Comparison of ENCODE assay signal across 20 mouse cellular contexts in genomic region chr5:22491088-22491487, GRCm38 (mm10). TPM values are rescaled to one million over a fixed set of nuclear protein-coding genes. Genes with fewer than 3 reads are reported as not detected.
DNase-seq lines count a peak whose midpoint lies in the region; ATAC-seq and TF ChIP-seq lines count a peak whose summit lies in the region.
"Had no signal": no experiment of that assay in that cellular context is flagged by ENCODE, and none has a peak within 500 bp of the region (broad histone marks: within the 10 kb centered on the region; RNA-seq: fewer than 3 reads in every experiment).

No protein-coding gene starts in this region.

- H3K9ac ChIP-seq in midbrain, postnatal 0 days (replicated peaks; ENCODE audit: low read length, poor library complexity, severe bottlenecking): no peak overlapping the region
- H3K9ac ChIP-seq in midbrain, embryonic 13.5 days (replicated peaks): no peak overlapping the region
- H3K9ac ChIP-seq in hindbrain, embryonic 12.5 days: no peak overlapping the region
- H3K9ac ChIP-seq in liver, embryonic 12.5 days: no peak overlapping the region
- H3K9ac ChIP-seq: embryonic facial prominence, embryonic 15.5 days; hindbrain, embryonic 14.5 days had no signal

- no peaks in the 10 kb centered on the region for H3K36me3 ChIP-seq in midbrain, postnatal 0 days (ENCODE audit: insufficient read depth, low read length)
- H3K36me3 ChIP-seq in midbrain, embryonic 13.5 days: peaks cover 11% of the 10 kb centered on the region; the same call in 1 of the 2 replicates
- H3K36me3 ChIP-seq in hindbrain, embryonic 12.5 days: 0 out of 2 replicates have a peak, but pooled peaks cover 5% of the 10 kb centered on the region
- peaks cover 46% of the 10 kb centered on the region for H3K36me3 ChIP-seq in liver, embryonic 12.5 days
- H3K36me3 ChIP-seq: embryonic facial prominence, embryonic 15.5 days had no signal

- H3K9me3 ChIP-seq in midbrain, postnatal 0 days (ENCODE audit: low read length): no peaks in the 10 kb centered on the region
- no peaks in the 10 kb centered on the region for H3K9me3 ChIP-seq in midbrain, embryonic 13.5 days
- H3K9me3 ChIP-seq in hindbrain, embryonic 12.5 days (replicated peaks): no peaks in the 10 kb centered on the region
- no peaks in the 10 kb centered on the region for H3K9me3 ChIP-seq in liver, embryonic 12.5 days (replicated peaks)
- H3K9me3 ChIP-seq: embryonic facial prominence, embryonic 15.5 days; forebrain, embryonic 10.5 days; heart, embryonic 10.5 days had no signal

- TF ChIP-seq CTCF in midbrain, postnatal 0 days (IDR thresholded peaks at IDR 0.05): no peak

- no peak overlapping the region for H3K27ac ChIP-seq in midbrain, postnatal 0 days (ENCODE audit: low read depth, low read length)
- H3K27ac ChIP-seq in midbrain, embryonic 13.5 days: no peak overlapping the region
- H3K27ac ChIP-seq in hindbrain, embryonic 12.5 days: no peak overlapping the region
- no peak overlapping the region for H3K27ac ChIP-seq in liver, embryonic 12.5 days
- H3K27ac ChIP-seq: embryonic facial prominence, embryonic 15.5 days; forebrain, embryonic 10.5 days; heart, embryonic 10.5 days; hindbrain, embryonic 14.5 days had no signal

- no peak overlapping the region for H3K4me3 ChIP-seq in midbrain, postnatal 0 days (ENCODE audit: low read depth, low read length)
- no peak overlapping the region for H3K4me3 ChIP-seq in midbrain, embryonic 13.5 days (replicated peaks)
- H3K4me3 ChIP-seq in hindbrain, embryonic 12.5 days: no peak overlapping the region
- H3K4me3 ChIP-seq in liver, embryonic 12.5 days: no peak overlapping the region
- H3K4me3 ChIP-seq: embryonic facial prominence, embryonic 15.5 days; erythroblast, embryonic 14.5 days; forebrain, embryonic 10.5 days; heart, embryonic 10.5 days had no signal

- no peak for ATAC-seq in midbrain, postnatal 0 days (ENCODE audit: low FRiP score)
- ATAC-seq in midbrain, embryonic 13.5 days: no peak
- ATAC-seq in hindbrain, embryonic 12.5 days (ENCODE audit: low FRiP score): no peak
- no peak for ATAC-seq in liver, embryonic 12.5 days
- ATAC-seq: forebrain, embryonic 14.5 days; intestine, embryonic 16.5 days had no signal

- H3K4me1 ChIP-seq in midbrain, postnatal 0 days (ENCODE audit: insufficient read depth, low read length): no peaks in the 10 kb centered on the region
- no peaks in the 10 kb centered on the region for H3K4me1 ChIP-seq in midbrain, embryonic 13.5 days (replicated peaks)
- no peaks in the 10 kb centered on the region for H3K4me1 ChIP-seq in hindbrain, embryonic 12.5 days
- peaks cover 10% of the 10 kb centered on the region for H3K4me1 ChIP-seq in liver, embryonic 12.5 days
- H3K4me1 ChIP-seq: embryonic facial prominence, embryonic 15.5 days; forebrain, embryonic 10.5 days; heart, embryonic 10.5 days had no signal

- H3K4me2 ChIP-seq in midbrain, postnatal 0 days (ENCODE audit: low read depth, low read length, poor library complexity, severe bottlenecking): no peak overlapping the region
- H3K4me2 ChIP-seq in midbrain, embryonic 13.5 days (replicated peaks): no peak overlapping the region
- H3K4me2 ChIP-seq in hindbrain, embryonic 12.5 days (replicated peaks): no peak overlapping the region
- no peak overlapping the region for H3K4me2 ChIP-seq in liver, embryonic 12.5 days
- H3K4me2 ChIP-seq: embryonic facial prominence, embryonic 15.5 days; hindbrain, embryonic 14.5 days had no signal

- DNase-seq in midbrain, postnatal 0 days (ENCODE audit: low spot score): peak; percentile 56
- DNase-seq in cerebellum, adult 11-12 months: peak; percentile 57
- DNase-seq in cerebellum, adult 9-10 months: peak; percentile 85
- DNase-seq: adrenal gland, postnatal 10 days; embryo, embryonic 11 days; gastrocnemius, postnatal 10 days; heart, adult 18-20 months; heart, postnatal 10 days; heart, postnatal 4 days; kidney, adult 2 months had no signal

- no peaks in the 10 kb centered on the region for H3K27me3 ChIP-seq in midbrain, postnatal 0 days (ENCODE audit: insufficient read depth, low read length)
- H3K27me3 ChIP-seq in midbrain, embryonic 13.5 days: no peaks in the 10 kb centered on the region
- no peaks in the 10 kb centered on the region for H3K27me3 ChIP-seq in hindbrain, embryonic 12.5 days
- no peaks in the 10 kb centered on the region for H3K27me3 ChIP-seq in liver, embryonic 12.5 days (replicated peaks)
- H3K27me3 ChIP-seq: embryonic facial prominence, embryonic 15.5 days had no signal

RNA-seq across cellular contexts. Expression of gene Orc5, which starts 59.1 kb away (rescaled TPM):
- total RNA-seq in midbrain, postnatal 0 days (2014; rRNA removed): 27.7 and 28.9 TPM in 2 replicates
- polyA plus RNA-seq in midbrain, postnatal 0 days (2015; fragmentation: Nextera tagmentation; extraction: Ambion mirVana): 28.5 and 31.5 TPM in 2 replicates
- polyA plus RNA-seq in midbrain, embryonic 13.5 days (2015; fragmentation: Nextera tagmentation; extraction: Ambion mirVana): 36.9 and 37.3 TPM in 2 replicates
- 37.5 and 38.1 TPM in 2 replicates for polyA plus RNA-seq in hindbrain, embryonic 12.5 days (2016; fragmentation: Nextera tagmentation; extraction: Ambion mirVana)
- 66.5 and 72.8 TPM in 2 replicates for polyA plus RNA-seq in liver, embryonic 12.5 days (2016; fragmentation: Nextera tagmentation; extraction: Ambion mirVana)
